Mouse (Mus musculus): ENCODE measurements around the gene Adk.
"Not testable (repeated sequence)": the region's sequence is repeated elsewhere in the genome, so short reads cannot be mapped to it uniquely, and the experiment has no call there.

Adk gene

DNA sequence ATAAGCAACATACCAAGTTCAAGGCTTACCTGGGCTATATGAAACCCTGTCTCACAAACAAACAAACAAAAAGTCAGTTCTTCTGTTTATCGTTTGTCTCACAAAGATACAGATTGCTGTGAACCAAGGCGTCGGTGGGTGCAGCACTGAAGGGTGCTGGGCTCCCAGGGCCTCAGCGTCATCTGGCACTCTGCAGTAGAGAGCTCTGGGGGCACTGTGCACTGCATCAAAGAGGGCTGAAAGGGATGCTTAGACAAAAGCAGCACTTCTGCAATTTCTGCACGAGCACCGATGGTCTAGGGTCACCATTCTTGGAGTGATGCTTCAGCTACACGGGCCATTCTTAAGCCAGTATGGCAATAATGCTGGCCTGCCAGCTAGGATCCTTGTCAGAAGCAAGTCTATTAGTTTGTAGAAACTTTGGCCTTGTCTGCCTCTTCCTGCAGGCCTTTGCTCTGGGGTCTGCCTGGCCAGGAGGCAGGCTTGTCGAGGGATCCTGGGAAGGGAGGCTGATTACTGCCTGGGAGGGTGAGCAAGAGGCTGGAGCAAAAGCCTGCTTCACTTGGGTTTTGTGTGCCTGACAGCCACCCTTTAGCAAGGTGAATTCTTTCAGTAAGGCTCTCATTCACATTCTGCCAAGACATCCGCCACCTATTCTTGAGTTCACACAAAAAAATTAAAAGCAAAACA, 436.2 kb downstream of the Adk start:
- DNase-seq (ENCODE audit: low spot score): not testable (repeated sequence)

DNA sequence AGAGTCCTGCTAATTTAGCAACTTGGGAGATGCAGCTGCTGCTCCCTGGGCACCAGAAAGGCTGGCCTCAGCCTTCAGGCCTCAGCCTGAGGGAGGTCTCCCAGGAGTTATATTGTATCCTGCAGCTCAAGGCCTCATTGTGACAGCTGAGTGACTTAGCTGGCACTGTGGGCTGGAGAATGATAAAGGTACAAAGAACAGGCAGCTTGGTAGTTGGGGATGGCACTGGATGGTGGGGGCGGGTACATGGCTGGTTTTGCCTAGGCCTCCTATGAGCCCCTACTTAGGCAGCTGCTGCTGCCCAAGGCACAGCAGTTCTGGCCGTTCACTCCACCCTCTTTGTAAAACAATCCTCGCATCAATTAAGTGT, 436.7 kb downstream of the Adk start:
- DNase-seq (ENCODE audit: low spot score): no peak

DNA sequence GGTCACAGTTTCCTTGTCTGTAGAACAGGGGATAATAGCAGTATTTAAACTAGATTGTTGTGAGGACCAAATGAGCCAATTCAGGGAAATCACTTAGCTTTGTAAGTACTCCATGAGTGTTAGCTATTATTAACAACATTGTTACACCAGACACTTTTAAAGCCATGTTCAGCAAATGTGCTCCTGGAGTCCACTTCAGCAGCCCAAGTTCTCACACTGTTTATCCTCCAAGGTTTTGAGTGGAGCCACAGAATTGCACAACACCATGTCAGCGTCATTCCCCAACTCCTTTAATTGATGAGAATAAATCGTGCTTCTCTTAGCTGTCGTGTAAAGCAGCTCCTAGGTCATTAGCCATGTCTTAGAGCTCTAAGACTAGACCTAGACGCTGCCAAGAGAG, 437.8 kb downstream of the Adk start:
- DNase-seq (ENCODE audit: low spot score): no peak
